Comparison of ENCODE assay signal across 12 mouse cellular contexts in genomic region chr3:97854575-97855384, GRCm38 (mm10). TPM values are rescaled to one million over a fixed set of nuclear protein-coding genes. Genes with fewer than 3 reads are reported as not detected.
DNase-seq lines count a peak whose midpoint lies in the region; ATAC-seq and TF ChIP-seq lines count a peak whose summit lies in the region.
"Had no signal": no experiment of that assay in that cellular context is flagged by ENCODE, and none has a peak within 500 bp of the region (broad histone marks: within the 10 kb centered on the region; RNA-seq: fewer than 3 reads in every experiment).

No protein-coding gene starts in this region.

- peak; percentile 92 for ATAC-seq in forebrain, embryonic 16.5 days
- no peak for ATAC-seq in neural tube, embryonic 14.5 days (ENCODE audit: low read depth)

- TF ChIP-seq POLR2A in cerebellum, adult 2 months (IDR thresholded peaks at IDR 0.05; ENCODE audit: borderline replicate concordance, insufficient read depth, low read length) = no peak

- no peaks in the 10 kb centered on the region for H3K9me3 ChIP-seq in forebrain, embryonic 16.5 days (ENCODE audit: control insufficient read depth, low read length)
- H3K9me3 ChIP-seq in neural tube, embryonic 14.5 days (ENCODE audit: control insufficient read depth, low read length) = no peaks in the 10 kb centered on the region
- H3K9me3 ChIP-seq: limb, embryonic 15.5 days; stomach, embryonic 15.5 days had no signal

- WGBS in cerebellum, adult 2 months = 8% methylated on average over 9 of the region's 9 CpGs
- 37% methylated on average over 9 of the region's 9 CpGs for WGBS in forebrain, embryonic 16.5 days
- WGBS in neural tube, embryonic 14.5 days = 62% methylated on average over 9 of the region's 9 CpGs

- DNase-seq in left cerebral cortex, adult 11 months (ENCODE audit: low spot score) = peak; percentile 49
- DNase-seq in left cerebral cortex, postnatal 4 days = no peak
- DNase-seq in cerebellum, adult 2 months = peak; percentile 72 to 84
- DNase-seq in Muller cell, postnatal 12 days (ENCODE audit: inconsistent ontology term) = no peak
- DNase-seq in gastrocnemius, adult 18-20 months (ENCODE audit: low spot score) = no peak
- DNase-seq: kidney, postnatal 14 days; thymus, postnatal 4 days had no signal

- intact Hi-C loops in left cerebral cortex, postnatal 4 days (cut with DNase I) = no loop called here

- H3K4me1 ChIP-seq in cerebellum, adult 2 months (ENCODE audit: control insufficient read depth, insufficient read depth, low read length) = peaks cover 10% of the 10 kb centered on the region; the same call in 1 of the 2 replicates
- H3K4me1 ChIP-seq in forebrain, embryonic 16.5 days (replicated peaks; ENCODE audit: control insufficient read depth, insufficient read depth, low read length) = peaks cover 6% of the 10 kb centered on the region
- H3K4me1 ChIP-seq in neural tube, embryonic 14.5 days (ENCODE audit: control insufficient read depth, insufficient read depth, low read length) = no peaks in the 10 kb centered on the region
- H3K4me1 ChIP-seq: limb, embryonic 15.5 days; stomach, embryonic 15.5 days had no signal

- no peak overlapping the region for H3K4me2 ChIP-seq in forebrain, embryonic 16.5 days (ENCODE audit: low read length)
- H3K4me2 ChIP-seq in neural tube, embryonic 14.5 days (ENCODE audit: low read depth, low read length) = no peak overlapping the region
- H3K4me2 ChIP-seq: heart, embryonic 11.5 days; limb, embryonic 15.5 days; stomach, embryonic 15.5 days had no signal

- peak overlapping the region; percentile 72 for H3K27ac ChIP-seq in cerebellum, adult 2 months (ENCODE audit: insufficient read depth, low read length)
- peak overlapping the region; percentile 73 for H3K27ac ChIP-seq in forebrain, embryonic 16.5 days (ENCODE audit: low read length)
- 0 out of 2 replicates have a peak overlapping the region, but pooled peaks have one; percentile 18 for H3K27ac ChIP-seq in neural tube, embryonic 14.5 days (ENCODE audit: low read depth, low read length)
- H3K27ac ChIP-seq: limb, embryonic 15.5 days; stomach, embryonic 15.5 days had no signal

- H3K9ac ChIP-seq in forebrain, embryonic 16.5 days (replicated peaks; ENCODE audit: low read depth, low read length) = no peak overlapping the region
- no peak overlapping the region for H3K9ac ChIP-seq in neural tube, embryonic 14.5 days (replicated peaks; ENCODE audit: low read depth, low read length)
- H3K9ac ChIP-seq: limb, embryonic 15.5 days; stomach, embryonic 15.5 days had no signal

- no peaks in the 10 kb centered on the region for H3K27me3 ChIP-seq in cerebellum, adult 2 months (ENCODE audit: control insufficient read depth, insufficient read depth, low read length)
- H3K27me3 ChIP-seq in forebrain, embryonic 16.5 days (replicated peaks; ENCODE audit: control insufficient read depth, insufficient read depth, low read length) = no peaks in the 10 kb centered on the region
- H3K27me3 ChIP-seq in neural tube, embryonic 14.5 days (ENCODE audit: control insufficient read depth, insufficient read depth, low read length) = no peaks in the 10 kb centered on the region
- H3K27me3 ChIP-seq: limb, embryonic 15.5 days; stomach, embryonic 15.5 days had no signal

- no peak overlapping the region for H3K4me3 ChIP-seq in cerebellum, adult 2 months (replicated peaks; ENCODE audit: insufficient read depth, low read depth, low read length)
- H3K4me3 ChIP-seq in forebrain, embryonic 16.5 days (replicated peaks; ENCODE audit: low read length) = no peak overlapping the region
- H3K4me3 ChIP-seq in neural tube, embryonic 14.5 days (ENCODE audit: low read depth, low read length) = no peak overlapping the region
- H3K4me3 ChIP-seq: limb, embryonic 15.5 days; stomach, embryonic 15.5 days had no signal

- TF ChIP-seq CTCF in cerebellum, adult 2 months (IDR thresholded peaks at IDR 0.05; ENCODE audit: borderline replicate concordance, insufficient read depth, low read depth, low read length) = no peak

- no peaks in the 10 kb centered on the region for H3K36me3 ChIP-seq in forebrain, embryonic 16.5 days (ENCODE audit: control insufficient read depth, insufficient read depth)
- no peaks in the 10 kb centered on the region for H3K36me3 ChIP-seq in neural tube, embryonic 14.5 days (ENCODE audit: control insufficient read depth, insufficient read depth, low read length)
- H3K36me3 ChIP-seq: limb, embryonic 15.5 days; stomach, embryonic 15.5 days had no signal

RNA-seq across cellular contexts. Expression of gene Pde4dip, which starts 33.7 kb away (rescaled TPM):
- 100 to 1,000 TPM; 202 to 223 TPM for total RNA-seq in left cerebral cortex, postnatal 4 days (2021)
- 88.6 and 93.9 TPM in 2 replicates for polyA plus RNA-seq in cerebellum, adult 2 months (2012; rRNA removed)
- 82.1 and 83.9 TPM in 2 replicates for polyA plus RNA-seq in forebrain, embryonic 16.5 days (2015; fragmentation: Nextera tagmentation; extraction: Ambion mirVana)
- polyA plus RNA-seq in neural tube, embryonic 14.5 days (2014; fragmentation: Nextera tagmentation; extraction: Ambion mirVana) = 75.8 and 87.1 TPM in 2 replicates
- 1,000 to 10,000 TPM; 2,910 to 3,459 TPM for total RNA-seq in gastrocnemius, adult 18-20 months (2021)

RNA-seq across cellular contexts. Expression of gene Sec22b, which starts 46.2 kb away (rescaled TPM):
- total RNA-seq in left cerebral cortex, postnatal 4 days (2021) = 10 to 100 TPM; 62.9 to 63.7 TPM
- 69.9 and 70.5 TPM in 2 replicates for polyA plus RNA-seq in cerebellum, adult 2 months (2012; rRNA removed)
- 108 and 110 TPM in 2 replicates for polyA plus RNA-seq in forebrain, embryonic 16.5 days (2015; fragmentation: Nextera tagmentation; extraction: Ambion mirVana)
- 105 and 111 TPM in 2 replicates for polyA plus RNA-seq in neural tube, embryonic 14.5 days (2014; fragmentation: Nextera tagmentation; extraction: Ambion mirVana)
- 10 to 100 TPM; 25.7 to 28.8 TPM for total RNA-seq in gastrocnemius, adult 18-20 months (2021)

Comparison
In these comparisons a context has a peak if more than half of its experiments do, and no peak if none do; other contexts are left out.
1. DNase-seq: peak in left cerebral cortex, adult 11 months (single experiment) and cerebellum, adult 2 months (2 of 2); none in left cerebral cortex, postnatal 4 days (single experiment), Muller cell, postnatal 12 days (single experiment) and gastrocnemius, adult 18-20 months (single experiment).
2. H3K27ac ChIP-seq: peak in every context shown above with its lines; median percentile 73 in forebrain, embryonic 16.5 days; 72 in cerebellum, adult 2 months; 18 in neural tube, embryonic 14.5 days.